Mouse (Mus musculus) ovary, adult 2 months (tissue): Measurements from ENCODE around the gene Mertk. TPM values are rescaled to one million over a fixed set of nuclear protein-coding genes. Genes with fewer than 3 reads are reported as not detected.

Experiments used
- polyA plus RNA-seq: library from polyadenylated mRNA; depleted of rRNA; stranded (reverse); fragments of >200 nt; gene quantifications from 2 replicates; pipeline ENCODE4 v1.2.3, GENCODE M21; 2012; rRNA removed

Mertk gene
- polyA plus RNA-seq: 2.5 and 3.2 TPM in 2 replicates

GRCm38 (mm10) chr2:128698693-128699181 is at the start of gene Mertk:
Mertk (plus strand) TSS chr2:128698956.

GRCm38 (mm10) chr2:128686921-128687557 is 11.7 kb upstream of the Mertk start, which contains the start of gene Anapc1:
Anapc1 (minus strand) TSS chr2:128687391.

GRCm38 (mm10) chr2:128817786-128818681 is 119.3 kb downstream of the Mertk start, which contains the start of gene Tmem87b:
Tmem87b (plus strand) TSS chr2:128818118.

Other genes with a start within 250 kb of the Mertk start
- gene Spdye4c, start 107.7 kb upstream of the Mertk start, polyA plus RNA-seq: not detected in 2 replicates
- 37.7 and 54.2 TPM in 2 replicates for gene Anapc1, start 11.6 kb upstream of the Mertk start, polyA plus RNA-seq
- gene Tmem87b, start 119.2 kb downstream of the Mertk start, polyA plus RNA-seq: 14.2 and 15.5 TPM in 2 replicates
- 5.8 and 7.6 TPM in 2 replicates for gene Fbln7, start 164.0 kb downstream of the Mertk start, polyA plus RNA-seq
- gene Zc3h8, start 245.1 kb downstream of the Mertk start, polyA plus RNA-seq: 1.3 and 1.4 TPM in 2 replicates